Mouse (Mus musculus) stomach, postnatal 0 days (tissue): ENCODE data around the gene Nfia.

Source experiments
- CTCF ChIP-seq: IDR thresholded peaks from 2 replicates; pipeline ENCODE4 v1.5.1; 2016; ENCODE audit warnings: antibody characterized with exemption, low read depth, mild to moderate bottlenecking, moderate library complexity
- EP300 ChIP-seq: optimal IDR thresholded peaks from 2 replicates; pipeline ENCODE3; 2016; ENCODE audit warnings: antibody characterized with exemption

DNA sequence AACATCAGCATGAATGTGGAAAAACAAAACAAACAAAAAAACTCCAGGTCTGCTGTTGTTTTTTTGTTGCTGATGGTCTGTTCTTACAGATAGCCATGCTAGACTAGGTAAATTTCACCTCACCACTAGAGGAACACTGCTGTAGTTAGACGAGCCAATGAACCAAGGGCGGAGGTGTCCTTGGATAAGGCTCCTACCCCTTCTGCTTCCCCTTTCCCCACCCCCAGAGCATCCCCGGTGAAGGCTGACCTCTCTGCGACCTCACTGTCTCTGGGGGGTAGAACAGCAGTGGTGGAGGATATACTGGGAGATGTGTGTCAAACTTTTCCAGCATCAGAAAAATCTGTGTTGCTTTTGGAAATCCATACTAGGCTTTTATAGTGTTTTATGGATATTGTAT is 7.9 kb upstream of the Nfia start:
- no peak for TF ChIP-seq CTCF
- TF ChIP-seq EP300 = no peak
